Mouse (Mus musculus): ENCODE results near the gene Tet3. TPM values are rescaled to one million over a fixed set of nuclear protein-coding genes. Genes with fewer than 3 reads are reported as not detected.

The Tet3 gene
- polyA plus RNA-seq, 1 experiment: 2.0 TPM

- Histone ChIP-seq H3K4me1 (ENCODE audit: control insufficient read depth, insufficient read depth, low read length) (no peaks in the 10 kb centered on the region), H3K36me3 (ENCODE audit: control insufficient read depth, insufficient read depth, low read length) (no peaks in the 10 kb centered on the region; the same call in none of the 2 replicates), H3K4me3 (ENCODE audit: control insufficient read depth, low read depth, low read length) (no peak overlapping the region), H3K27ac (ENCODE audit: control insufficient read depth, insufficient read depth, low read depth, low read length) (peak overlapping the region; percentile 39; the same call in 1 of the 2 replicates), H3K27me3 (ENCODE audit: control insufficient read depth, insufficient read depth, low read length) (no peaks in the 10 kb centered on the region)
- no peak for TF ChIP-seq POLR2A (IDR thresholded peaks at IDR 0.05; ENCODE audit: control insufficient read depth, low read depth, low read length)
- no peak for TF ChIP-seq CTCF (IDR thresholded peaks at IDR 0.05; ENCODE audit: control insufficient read depth, insufficient read depth, insufficient replicate concordance, low read depth, low read length)
These were observed 117.5 kb downstream of the Tet3 start for GRCm38 (mm10) chr6:83341387-83341786.

DNA sequence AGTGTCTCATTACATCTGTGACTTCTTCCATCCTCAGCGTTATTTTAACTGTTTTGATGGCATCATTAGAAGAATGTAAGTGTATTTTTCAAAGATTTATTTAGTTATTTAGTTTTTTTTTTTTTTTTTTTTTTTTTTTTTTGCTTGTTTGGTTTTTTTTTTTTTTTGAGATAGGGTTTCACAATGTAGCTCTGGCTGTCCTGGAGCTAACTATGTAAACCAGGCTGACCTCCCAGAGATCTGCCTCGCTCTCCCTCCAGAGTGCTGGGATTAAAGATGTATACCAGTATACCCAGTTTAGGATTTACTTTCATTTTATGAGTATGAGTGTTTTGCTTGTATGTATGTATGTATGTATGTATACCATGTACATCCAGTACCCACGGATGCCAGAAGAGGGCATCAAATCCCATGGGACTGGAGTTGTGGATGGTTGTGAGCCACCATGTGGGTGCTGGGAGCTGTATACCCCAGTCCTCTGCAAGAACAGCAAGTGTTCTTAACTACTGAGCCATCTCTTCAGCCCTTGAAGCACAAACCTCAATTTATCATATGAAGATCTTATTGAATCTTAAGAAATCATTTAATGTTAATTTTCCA is 131.2 kb downstream of the Tet3 start:
- no peak overlapping the region for H3K4me3 ChIP-seq (ENCODE audit: control insufficient read depth, low read depth, low read length)
- no peak for TF ChIP-seq POLR2A (IDR thresholded peaks at IDR 0.05; ENCODE audit: control insufficient read depth, low read depth, low read length)
- no peak for TF ChIP-seq CTCF (IDR thresholded peaks at IDR 0.05; ENCODE audit: control insufficient read depth, insufficient read depth, insufficient replicate concordance, low read depth, low read length)
- peaks cover 2% of the 10 kb centered on the region for H3K4me1 ChIP-seq (ENCODE audit: control insufficient read depth, insufficient read depth, low read length)
- H3K27ac ChIP-seq (ENCODE audit: control insufficient read depth, insufficient read depth, low read depth, low read length): no peak overlapping the region
- H3K27me3 ChIP-seq (ENCODE audit: control insufficient read depth, insufficient read depth, low read length): no peaks in the 10 kb centered on the region
- H3K36me3 ChIP-seq (ENCODE audit: control insufficient read depth, insufficient read depth, low read length): no peaks in the 10 kb centered on the region; the same call in 1 of the 2 replicates

DNA sequence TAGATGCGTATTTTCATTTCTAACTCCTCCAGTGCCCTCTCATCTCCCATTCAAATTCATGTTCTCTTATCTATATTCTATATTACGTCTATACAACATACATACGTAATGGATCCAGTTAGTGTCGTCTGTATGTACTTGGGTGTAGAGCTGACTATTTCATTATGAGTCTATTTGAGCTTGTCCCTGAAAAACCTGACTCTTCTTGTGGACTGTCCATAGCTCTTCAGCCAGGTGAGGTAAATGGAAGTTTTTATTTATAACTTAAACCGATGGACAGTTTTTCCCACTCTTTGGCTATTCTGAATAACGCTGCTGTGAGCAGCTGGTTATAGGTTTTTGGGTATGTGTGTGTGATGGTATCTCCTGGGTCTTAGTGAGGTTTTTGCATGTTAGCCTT is 132.1 kb downstream of the Tet3 start:
- no peaks in the 10 kb centered on the region for H3K27me3 ChIP-seq (ENCODE audit: control insufficient read depth, insufficient read depth, low read length)
- H3K27ac ChIP-seq (ENCODE audit: control insufficient read depth, insufficient read depth, low read depth, low read length): no peak overlapping the region
- no peak overlapping the region; the same call in 1 of the 2 replicates for H3K4me3 ChIP-seq (ENCODE audit: control insufficient read depth, low read depth, low read length)
- TF ChIP-seq POLR2A (IDR thresholded peaks at IDR 0.05; ENCODE audit: control insufficient read depth, low read depth, low read length) (no peak), CTCF (IDR thresholded peaks at IDR 0.05; ENCODE audit: control insufficient read depth, insufficient read depth, insufficient replicate concordance, low read depth, low read length) (no peak)
- H3K4me1 ChIP-seq (ENCODE audit: control insufficient read depth, insufficient read depth, low read length): peaks cover 2% of the 10 kb centered on the region
- no peaks in the 10 kb centered on the region; the same call in 1 of the 2 replicates for H3K36me3 ChIP-seq (ENCODE audit: control insufficient read depth, insufficient read depth, low read length)

GRCm38 (mm10) chr6:83326394-83326736 is 132.5 kb downstream of the Tet3 start:
- Histone ChIP-seq H3K4me1 (ENCODE audit: control insufficient read depth, insufficient read depth, low read length) (peaks cover 2% of the 10 kb centered on the region), H3K4me3 (ENCODE audit: control insufficient read depth, low read depth, low read length) (peak overlapping the region; percentile 87), H3K27ac (ENCODE audit: control insufficient read depth, insufficient read depth, low read depth, low read length) (peak overlapping the region; percentile 82; the same call in 1 of the 2 replicates), H3K36me3 (ENCODE audit: control insufficient read depth, insufficient read depth, low read length) (no peaks in the 10 kb centered on the region; the same call in 1 of the 2 replicates), H3K27me3 (ENCODE audit: control insufficient read depth, insufficient read depth, low read length) (no peaks in the 10 kb centered on the region)
- no peak for TF ChIP-seq CTCF (IDR thresholded peaks at IDR 0.05; ENCODE audit: control insufficient read depth, insufficient read depth, insufficient replicate concordance, low read depth, low read length)
- no peak for TF ChIP-seq POLR2A (IDR thresholded peaks at IDR 0.05; ENCODE audit: control insufficient read depth, low read depth, low read length)

GRCm38 (mm10) chr6:83325525-83326393 is 133.1 kb downstream of the Tet3 start, which contains the start of the genes Mthfd2 and Mob1a:
Gene Mthfd2 (minus strand): TSS chr6:83325908.
Gene Mob1a (plus strand): TSS chr6:83326016.
- H3K36me3 ChIP-seq (ENCODE audit: control insufficient read depth, insufficient read depth, low read length): no peaks in the 10 kb centered on the region; the same call in 1 of the 2 replicates
- peak within 1 kb of the TSS; percentile 87 for H3K4me3 ChIP-seq (ENCODE audit: control insufficient read depth, low read depth, low read length)
- H3K27me3 ChIP-seq (ENCODE audit: control insufficient read depth, insufficient read depth, low read length): no peaks in the 10 kb centered on the region
- peak; percentile 94 for TF ChIP-seq POLR2A (IDR thresholded peaks at IDR 0.05; ENCODE audit: control insufficient read depth, low read depth, low read length)
- TF ChIP-seq CTCF (IDR thresholded peaks at IDR 0.05; ENCODE audit: control insufficient read depth, insufficient read depth, insufficient replicate concordance, low read depth, low read length): no peak
- H3K27ac ChIP-seq (ENCODE audit: control insufficient read depth, insufficient read depth, low read depth, low read length): peak within 1 kb of the TSS; percentile 82
- peaks cover 2% of the 10 kb centered on the region for H3K4me1 ChIP-seq (ENCODE audit: control insufficient read depth, insufficient read depth, low read length)

- H3K27me3 ChIP-seq (ENCODE audit: control insufficient read depth, insufficient read depth, low read length): no peaks in the 10 kb centered on the region
- H3K27ac ChIP-seq (ENCODE audit: control insufficient read depth, insufficient read depth, low read depth, low read length): no peak overlapping the region
- H3K36me3 ChIP-seq (ENCODE audit: control insufficient read depth, insufficient read depth, low read length): no peaks in the 10 kb centered on the region
- peaks cover 2% of the 10 kb centered on the region for H3K4me1 ChIP-seq (ENCODE audit: control insufficient read depth, insufficient read depth, low read length)
- TF ChIP-seq POLR2A (IDR thresholded peaks at IDR 0.05; ENCODE audit: control insufficient read depth, low read depth, low read length) (no peak), CTCF (IDR thresholded peaks at IDR 0.05; ENCODE audit: control insufficient read depth, insufficient read depth, insufficient replicate concordance, low read depth, low read length) (no peak)
- H3K4me3 ChIP-seq (ENCODE audit: control insufficient read depth, low read depth, low read length): no peak overlapping the region
These were observed 135.0 kb downstream of the Tet3 start for GRCm38 (mm10) chr6:83323652-83324419.
